Mouse (Mus musculus) limb, embryonic 10.5 days (tissue): ENCODE measurements around the gene Ppargc1a. TPM values are rescaled to one million over a fixed set of nuclear protein-coding genes. Genes with fewer than 3 reads are reported as not detected.

Experiments
- DNase-seq: peaks from one replicate; pipeline ENCODE4 v3.0.0-alpha.2; 2017; ENCODE audit warnings: low spot score
- H3K27ac ChIP-seq: fragments of 300-500 bp; sonication (generic); 2 replicates; pipeline ENCODE4 v1.5.1; 2016; ENCODE audit warnings: mild to moderate bottlenecking
- H3K27me3 ChIP-seq: fragments of 300-500 bp; sonication (generic); 2 replicates; pipeline ENCODE4 v1.6.1; 2016; ENCODE audit warnings: low read depth, mild to moderate bottlenecking; ENCODE audit not compliant: poor library complexity, severe bottlenecking
- H3K36me3 ChIP-seq: fragments of 300-500 bp; sonication (generic); 2 replicates; pipeline ENCODE4 v1.6.1; 2016; ENCODE audit warnings: mild to moderate bottlenecking, moderate library complexity
- H3K4me1 ChIP-seq: fragments of 300-500 bp; sonication (generic); 2 replicates; pipeline ENCODE4 v1.6.1; 2016
- H3K4me3 ChIP-seq: fragments of 300-500 bp; sonication (generic); 2 replicates; pipeline ENCODE4 v1.5.1; 2016; ENCODE audit warnings: mild to moderate bottlenecking, moderate library complexity
- H3K9me3 ChIP-seq: fragments of 300-500 bp; sonication (generic); replicated peaks from 2 replicates; pipeline ENCODE4 v1.6.1; 2016; ENCODE audit warnings: mild to moderate bottlenecking
- WGBS: fragments of 180-500 bp; shearing (Covaris S2); methylation state at CpG from one replicate; pipeline ENCODE4 v1.1.7; 2016; 5-methylcytosine and 5-hydroxymethylcytosine counted together
- polyA plus RNA-seq: library from polyadenylated mRNA; unstranded; fragments of >200 nt; fragmentation: Nextera tagmentation; extraction: Ambion mirVana; gene quantifications from 2 replicates; pipeline ENCODE4 v1.2.1, GENCODE M21; 2016

The Ppargc1a gene
- polyA plus RNA-seq, 1 experiment from 2014 or later = 6.4 TPM

DNA sequence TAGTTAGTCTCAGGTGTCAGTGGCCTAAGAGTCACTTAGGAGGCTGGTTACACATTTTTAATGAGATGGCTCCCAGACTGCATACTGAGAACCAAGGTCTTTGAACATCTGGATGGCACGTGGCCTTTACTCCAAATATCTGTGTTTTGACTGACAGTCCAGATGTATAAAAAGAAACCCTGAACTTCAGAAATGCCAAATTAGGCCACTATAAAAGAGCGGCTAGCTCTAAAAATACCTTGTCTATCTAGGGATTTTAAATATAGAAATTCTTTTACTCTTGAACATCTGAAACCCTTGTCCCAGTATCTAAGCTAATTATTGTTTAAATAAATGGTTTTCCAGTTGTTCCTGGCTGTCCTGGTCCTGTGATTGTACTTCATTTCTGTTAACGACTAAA, 90.4 kb downstream of the Ppargc1a start:
- Histone ChIP-seq H3K9me3 (no peaks in the 10 kb centered on the region), H3K27ac (no peak overlapping the region), H3K4me1 (peaks cover 28% of the 10 kb centered on the region), H3K27me3 (no peaks in the 10 kb centered on the region), H3K4me3 (no peak overlapping the region), H3K36me3 (peaks cover 5% of the 10 kb centered on the region)
- DNase-seq = no peak
- 72% methylated on average over 3 of the region's 3 CpGs for WGBS

DNA sequence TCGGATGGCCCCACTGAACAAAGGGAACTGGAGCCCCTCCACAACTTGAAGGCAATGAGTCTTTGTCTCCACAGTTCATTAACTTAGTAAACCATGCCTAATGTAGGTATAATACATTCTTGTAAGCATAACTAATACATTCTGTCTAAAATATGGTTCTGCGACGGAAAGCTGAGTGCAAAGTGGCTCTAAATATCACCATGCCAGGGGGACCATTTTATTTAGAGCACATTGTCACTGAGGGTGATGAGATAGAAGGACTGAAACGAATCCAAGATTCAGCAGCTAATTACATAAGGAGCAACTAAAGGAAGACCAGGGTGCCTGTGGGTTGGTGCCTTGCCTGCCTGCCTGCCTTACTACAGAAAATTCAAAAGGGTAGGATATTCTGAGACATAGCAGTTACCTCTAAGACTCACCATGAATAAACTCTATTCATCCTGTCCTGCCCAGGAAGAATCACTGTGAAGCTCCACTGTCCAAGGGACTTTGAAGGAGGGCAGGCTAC, 92.4 kb downstream of the Ppargc1a start:
- 81% methylated on average over 4 of the region's 4 CpGs for WGBS
- Histone ChIP-seq H3K27ac (no peak overlapping the region), H3K9me3 (no peaks in the 10 kb centered on the region), H3K27me3 (no peaks in the 10 kb centered on the region), H3K4me3 (no peak overlapping the region), H3K4me1 (peaks cover 28% of the 10 kb centered on the region), H3K36me3 (peaks cover 5% of the 10 kb centered on the region)
- no peak for DNase-seq

- WGBS = 93% methylated on average over 4 of the region's 4 CpGs
Measured at GRCm38 (mm10) chr5:51471614-51472013, 95.9 kb downstream of the Ppargc1a start.

GRCm38 (mm10) chr5:51466036-51466435, 101.5 kb downstream of the Ppargc1a start:
- H3K4me1 ChIP-seq = no peaks in the 10 kb centered on the region
- WGBS = 95% methylated on average over 5 of the region's 5 CpGs
- H3K27ac ChIP-seq = no peak overlapping the region
- no peak for DNase-seq
- no peaks in the 10 kb centered on the region for H3K9me3 ChIP-seq
- no peak overlapping the region for H3K4me3 ChIP-seq
- H3K27me3 ChIP-seq = no peaks in the 10 kb centered on the region
- no peaks in the 10 kb centered on the region for H3K36me3 ChIP-seq

More at GRCm38 (mm10) chr5:51471614-51472013, 95.9 kb downstream of the Ppargc1a start:
- Histone ChIP-seq H3K9me3 (no peaks in the 10 kb centered on the region), H3K4me1 (no peaks in the 10 kb centered on the region), H3K4me3 (no peak overlapping the region), H3K36me3 (peaks cover 5% of the 10 kb centered on the region), H3K27me3 (no peaks in the 10 kb centered on the region), H3K27ac (no peak overlapping the region)
- DNase-seq = no peak

GRCm38 (mm10) chr5:51452033-51452432, 115.5 kb downstream of the Ppargc1a start:
- no peaks in the 10 kb centered on the region for H3K36me3 ChIP-seq
- no peak overlapping the region for H3K4me3 ChIP-seq
- WGBS = 75% methylated on average over 3 of the region's 3 CpGs
- no peaks in the 10 kb centered on the region for H3K27me3 ChIP-seq
- no peak for DNase-seq
- no peaks in the 10 kb centered on the region for H3K9me3 ChIP-seq
- no peaks in the 10 kb centered on the region for H3K4me1 ChIP-seq
- no peak overlapping the region for H3K27ac ChIP-seq

DNA sequence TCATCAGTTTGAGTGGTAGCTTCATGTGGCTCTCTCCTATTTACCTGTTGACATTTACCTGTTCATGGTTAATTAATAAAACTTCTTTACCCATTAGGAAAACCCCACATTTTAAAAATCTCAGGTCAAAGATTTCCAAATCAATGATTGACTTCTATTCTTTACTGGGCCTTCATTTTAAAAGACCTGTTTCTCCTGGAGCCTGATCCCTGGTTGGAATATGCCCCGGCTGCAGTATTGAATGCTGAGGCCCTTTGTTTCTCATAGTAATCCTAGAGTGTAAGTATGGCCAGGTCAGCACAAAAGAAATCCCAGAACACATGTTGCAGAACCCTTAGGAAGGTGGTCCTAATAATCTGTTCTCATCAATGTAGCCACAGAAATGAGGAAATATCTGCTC, 119.9 kb downstream of the Ppargc1a start:
- no peak for DNase-seq
- Histone ChIP-seq H3K27ac (no peak overlapping the region), H3K27me3 (no peaks in the 10 kb centered on the region), H3K4me3 (no peak overlapping the region), H3K36me3 (no peaks in the 10 kb centered on the region), H3K4me1 (no peaks in the 10 kb centered on the region), H3K9me3 (no peaks in the 10 kb centered on the region)
- 89% methylated on average over 1 of the region's 1 CpGs for WGBS

DNA sequence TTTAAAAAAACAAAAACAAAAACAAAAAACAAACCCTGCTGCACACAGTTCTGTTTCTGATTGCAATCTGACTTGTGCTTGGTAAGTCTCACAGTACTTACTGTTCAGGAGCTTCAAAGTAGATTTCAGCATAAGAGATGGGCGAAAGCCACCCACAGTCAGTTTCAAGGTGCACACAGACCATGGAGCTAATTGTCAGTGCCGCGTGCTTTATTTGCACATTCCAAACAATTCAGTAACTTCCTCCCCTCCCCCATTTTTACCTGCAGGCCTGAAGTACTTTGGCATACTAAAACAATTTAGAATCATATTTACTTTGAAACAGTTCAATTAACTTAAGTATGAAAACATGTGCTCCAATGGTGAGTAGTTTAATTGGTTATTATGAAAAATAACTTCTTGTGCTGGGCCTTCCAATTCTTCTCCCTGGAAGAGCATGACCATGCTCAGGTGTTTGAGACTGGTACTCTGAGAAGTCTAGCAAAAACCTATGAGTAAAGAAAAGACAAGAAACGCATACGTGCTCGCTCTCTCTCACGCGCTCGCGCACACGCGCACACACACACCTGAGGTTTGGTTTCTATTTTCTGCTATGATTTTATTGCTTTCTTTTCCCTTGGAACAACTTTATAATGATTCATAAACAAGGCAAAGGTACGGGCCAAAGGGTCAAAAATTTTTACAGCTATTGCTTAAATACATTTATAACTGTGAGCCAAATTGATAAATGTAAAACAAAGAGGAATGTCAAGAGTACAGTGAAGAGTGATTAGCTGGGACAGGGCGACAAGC, 121.0 kb downstream of the Ppargc1a start:
- H3K27me3 ChIP-seq = no peaks in the 10 kb centered on the region
- WGBS = 94% methylated on average over 14 of the region's 14 CpGs
- H3K27ac ChIP-seq = no peak overlapping the region
- H3K36me3 ChIP-seq = no peaks in the 10 kb centered on the region
- no peak for DNase-seq
- H3K9me3 ChIP-seq = no peaks in the 10 kb centered on the region
- no peaks in the 10 kb centered on the region for H3K4me1 ChIP-seq
- no peak overlapping the region for H3K4me3 ChIP-seq

GRCm38 (mm10) chr5:51445726-51446125, 121.8 kb downstream of the Ppargc1a start:
- H3K4me3 ChIP-seq = no peak overlapping the region
- no peaks in the 10 kb centered on the region for H3K27me3 ChIP-seq
- H3K36me3 ChIP-seq = no peaks in the 10 kb centered on the region
- no peaks in the 10 kb centered on the region for H3K9me3 ChIP-seq
- no peak for DNase-seq
- no peak overlapping the region for H3K27ac ChIP-seq
- H3K4me1 ChIP-seq = no peaks in the 10 kb centered on the region

GRCm38 (mm10) chr5:51439773-51440172, 127.8 kb downstream of the Ppargc1a start:
- Histone ChIP-seq H3K4me1 (peaks cover 9% of the 10 kb centered on the region; the same call in 1 of the 2 replicates), H3K27ac (no peak overlapping the region), H3K27me3 (no peaks in the 10 kb centered on the region), H3K36me3 (no peaks in the 10 kb centered on the region), H3K9me3 (no peaks in the 10 kb centered on the region), H3K4me3 (no peak overlapping the region)
- WGBS = 2% methylated on average over 4 of the region's 4 CpGs
- DNase-seq = peak; percentile 28

- Histone ChIP-seq H3K27me3 (no peaks in the 10 kb centered on the region), H3K4me3 (no peak overlapping the region), H3K36me3 (no peaks in the 10 kb centered on the region), H3K4me1 (no peaks in the 10 kb centered on the region), H3K27ac (no peak overlapping the region), H3K9me3 (no peaks in the 10 kb centered on the region)
- no peak for DNase-seq
- 87% methylated on average over 5 of the region's 5 CpGs for WGBS
Measured at GRCm38 (mm10) chr5:51433905-51434304, 133.6 kb downstream of the Ppargc1a start.

DNA sequence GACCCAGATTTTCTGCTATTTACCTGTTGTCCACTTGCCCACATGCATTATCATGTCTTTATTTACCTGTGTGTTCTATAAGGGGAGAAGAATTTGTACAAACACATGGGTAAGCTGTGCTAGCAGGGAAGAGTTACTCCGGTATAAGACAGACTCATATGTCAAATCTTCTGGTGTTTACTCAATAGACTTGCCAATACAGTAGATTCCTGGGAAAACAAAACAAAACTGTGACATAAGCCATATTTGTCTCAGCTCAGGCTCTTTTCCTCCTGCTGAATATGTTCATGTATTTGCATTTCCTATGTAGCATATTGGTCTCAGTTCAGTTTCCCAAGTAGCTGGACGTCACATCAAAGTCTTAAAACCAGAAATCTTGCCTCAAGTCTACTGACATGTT, 135.0 kb downstream of the Ppargc1a start:
- H3K36me3 ChIP-seq = no peaks in the 10 kb centered on the region
- H3K27me3 ChIP-seq = no peaks in the 10 kb centered on the region
- H3K4me1 ChIP-seq = no peaks in the 10 kb centered on the region
- no peak overlapping the region for H3K27ac ChIP-seq
- no peak for DNase-seq
- H3K4me3 ChIP-seq = no peak overlapping the region
- H3K9me3 ChIP-seq = no peaks in the 10 kb centered on the region
- 94% methylated on average over 2 of the region's 2 CpGs for WGBS

DNA sequence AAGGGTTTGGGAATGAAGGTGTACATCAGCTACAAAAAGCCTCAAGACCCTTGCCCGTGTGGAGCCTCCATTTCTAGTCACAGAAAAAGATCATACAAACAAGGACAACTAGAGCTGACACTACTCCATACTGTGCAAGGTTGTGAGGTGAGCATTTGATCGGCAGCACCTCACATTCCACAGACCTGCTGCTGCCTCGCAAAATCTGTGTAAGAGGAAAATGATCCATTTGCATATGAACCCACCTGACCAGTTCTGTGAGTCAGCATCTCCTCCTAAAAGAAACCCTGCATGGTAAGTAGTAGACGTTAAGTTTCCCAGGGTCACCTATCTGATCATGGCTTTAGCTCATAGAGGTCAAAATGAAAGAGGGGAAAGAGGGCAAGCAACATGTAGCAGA, 135.5 kb downstream of the Ppargc1a start:
- Histone ChIP-seq H3K9me3 (no peaks in the 10 kb centered on the region), H3K4me3 (no peak overlapping the region), H3K4me1 (no peaks in the 10 kb centered on the region), H3K27me3 (no peaks in the 10 kb centered on the region), H3K27ac (no peak overlapping the region), H3K36me3 (no peaks in the 10 kb centered on the region)
- 66% methylated on average over 4 of the region's 4 CpGs for WGBS
- DNase-seq = no peak

DNA sequence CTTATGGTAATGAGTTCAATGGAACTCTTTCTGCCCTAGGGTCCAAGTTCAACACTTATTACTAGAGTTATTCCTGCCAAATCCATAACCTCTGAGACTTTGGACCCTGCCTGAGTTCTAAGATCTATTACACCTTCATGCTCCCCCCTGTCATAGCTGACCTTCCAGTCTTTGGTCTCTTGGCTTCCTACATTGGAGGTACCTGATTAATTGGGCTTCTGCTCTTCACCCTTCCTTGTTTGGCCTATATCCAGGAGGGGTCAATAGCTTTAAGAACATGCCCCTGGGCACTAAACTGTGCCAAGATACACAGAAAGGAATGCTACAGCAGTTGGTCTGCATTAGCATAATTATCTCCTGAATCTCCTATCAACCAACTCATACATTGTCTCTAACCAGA, 141.1 kb downstream of the Ppargc1a start:
- H3K27ac ChIP-seq = no peak overlapping the region

GRCm38 (mm10) chr5:51416377-51416776, 151.1 kb downstream of the Ppargc1a start:
- WGBS = 84% methylated on average over 7 of the region's 7 CpGs
- no peaks in the 10 kb centered on the region for H3K9me3 ChIP-seq
- no peak overlapping the region for H3K27ac ChIP-seq
- DNase-seq = no peak
- no peaks in the 10 kb centered on the region for H3K36me3 ChIP-seq
- H3K4me3 ChIP-seq = no peak overlapping the region
- no peaks in the 10 kb centered on the region for H3K27me3 ChIP-seq
- peaks cover 5% of the 10 kb centered on the region; the same call in 1 of the 2 replicates for H3K4me1 ChIP-seq

More for the DNA sequence above, 141.1 kb downstream of the Ppargc1a start:
- H3K27me3 ChIP-seq = no peaks in the 10 kb centered on the region
- no peaks in the 10 kb centered on the region for H3K9me3 ChIP-seq
- no peaks in the 10 kb centered on the region for H3K36me3 ChIP-seq
- DNase-seq = no peak
- H3K4me1 ChIP-seq = no peaks in the 10 kb centered on the region
- H3K4me3 ChIP-seq = no peak overlapping the region
